ENCODE assay signal across 8 mouse cellular contexts in the genomic region with DNA sequence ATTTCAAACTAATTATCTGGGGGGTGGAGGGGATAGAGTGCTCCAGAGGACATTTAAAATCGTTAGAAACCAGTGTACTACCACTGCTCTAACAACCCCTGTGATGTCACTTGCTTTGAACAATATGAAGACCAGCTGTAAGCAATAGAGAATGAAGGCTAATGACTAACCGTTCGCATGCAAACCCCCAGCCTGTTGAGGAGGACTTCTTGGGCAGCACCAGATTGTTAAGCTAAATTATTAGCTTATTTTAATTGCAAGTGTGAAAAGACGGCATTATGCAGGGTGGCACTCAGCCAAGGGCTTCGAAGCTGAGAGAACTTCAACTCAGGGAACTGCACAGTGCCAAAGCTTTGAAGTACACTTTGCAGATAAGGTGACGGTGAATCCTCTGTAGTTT.
A peak's percentile ranks its signal among the peaks of the same experiment; 100 is the strongest.
DNase-seq lines count a peak whose midpoint lies in the region; ATAC-seq lines count a peak whose summit lies in the region.

No protein-coding gene starts in this region.

- H3K9me3 ChIP-seq in forebrain, embryonic 14.5 days (replicated peaks; ENCODE audit: control insufficient read depth, low read length): no peaks in the 10 kb centered on the region

- ATAC-seq in forebrain, embryonic 14.5 days: peak; percentile 95

- DNase-seq in layer of hippocampus, adult 11-12 months (ENCODE audit: low spot score): peak; percentile 57
- no peak for DNase-seq in layer of hippocampus, adult 9-10 months (ENCODE audit: low spot score)
- peak; percentile 94 for DNase-seq in forebrain, embryonic 14.5 days (ENCODE audit: low spot score)
- peak; percentile 11 to 16 for DNase-seq in heart, postnatal 14 days
- DNase-seq in left cerebral cortex, postnatal 25 days (ENCODE audit: low spot score in 2 of 2): peak; percentile 26 to 39
- DNase-seq in thymus, postnatal 14 days: no peak
- DNase-seq in thymus, postnatal 36 days: no peak
- DNase-seq in gastrocnemius, postnatal 14 days: no peak

- peaks cover 26% of the 10 kb centered on the region for H3K4me1 ChIP-seq in forebrain, embryonic 14.5 days (ENCODE audit: control insufficient read depth, insufficient read depth, low read length)

- H3K27me3 ChIP-seq in forebrain, embryonic 14.5 days (replicated peaks; ENCODE audit: control insufficient read depth, insufficient read depth, low read length): no peaks in the 10 kb centered on the region

- no peaks in the 10 kb centered on the region for H3K36me3 ChIP-seq in forebrain, embryonic 14.5 days (ENCODE audit: control insufficient read depth, insufficient read depth, low read length)

- H3K4me3 ChIP-seq in forebrain, embryonic 14.5 days (ENCODE audit: low read depth, low read length): no peak overlapping the region

- intact Hi-C loops in heart, postnatal 14 days (cut with DNase I): no loop called here
- intact Hi-C loops in left cerebral cortex, postnatal 25 days (cut with DNase I): no loop called here
- intact Hi-C loops in gastrocnemius, postnatal 14 days (cut with DNase I; ENCODE audit: low total_unique reads): no loop called here

- WGBS in forebrain, embryonic 14.5 days: 3% methylated on average over 6 of the region's 6 CpGs

- H3K4me2 ChIP-seq in forebrain, embryonic 14.5 days (ENCODE audit: low read length): no peak overlapping the region

- no peak overlapping the region for H3K9ac ChIP-seq in forebrain, embryonic 14.5 days (ENCODE audit: low read length)

- no peak overlapping the region for H3K27ac ChIP-seq in forebrain, embryonic 14.5 days (ENCODE audit: low read depth, low read length)

Comparison
In these comparisons a context has a peak if more than half of its experiments do, and no peak if none do; other contexts are left out.
1. DNase-seq: peak in layer of hippocampus, adult 11-12 months (single experiment), forebrain, embryonic 14.5 days (single experiment), heart, postnatal 14 days (2 of 2) and left cerebral cortex, postnatal 25 days (2 of 2); none in layer of hippocampus, adult 9-10 months (single experiment), thymus, postnatal 14 days (single experiment), thymus, postnatal 36 days (0 of 2) and gastrocnemius, postnatal 14 days (single experiment).